Mouse (Mus musculus) layer of hippocampus, adult 8-10 months (tissue): ENCODE data around the gene Aldh2. TPM values are rescaled to one million over a fixed set of nuclear protein-coding genes. Genes with fewer than 3 reads are reported as not detected.
A peak's percentile ranks its signal among the peaks of the same experiment; 100 is the strongest.
"Not testable (repeated sequence)": the region's sequence is repeated elsewhere in the genome, so short reads cannot be mapped to it uniquely, and the experiment has no call there.

Source experiments
- DNase-seq, 2 experiments: peaks; one replicate each; pipeline ENCODE4 v3.0.0; 2022; ENCODE audit warnings: low spot score in 2 of 2
- total RNA-seq, 4 experiments: library from RNA; stranded (reverse); gene quantifications; 2 replicates each; pipeline ENCODE4 v1.2.4; 2022

Aldh2 gene
- total RNA-seq, 4 experiments from 2014 or later: 140 to 151 (median 146) TPM

- DNase-seq: no peak
These were observed 44.4 kb downstream of the Aldh2 start for GRCm38 (mm10) chr5:121549196-121549595.

GRCm38 (mm10) chr5:121547084-121547483 lies 46.5 kb downstream of the Aldh2 start:
- DNase-seq: no peak

GRCm38 (mm10) chr5:121546530-121546895 lies 47.1 kb downstream of the Aldh2 start:
- peak in 1 of 2 experiments; percentile 42 for DNase-seq

GRCm38 (mm10) chr5:121545793-121546529 lies 47.7 kb downstream of the Aldh2 start, which contains the start of gene Mapkapk5:
Mapkapk5 (minus strand) TSS chr5:121545905.
- peak; percentile 94 to 98 for DNase-seq

- DNase-seq: no peak
These were observed 48.5 kb downstream of the Aldh2 start, which contains the start of the genes Adam1a and Gm42878 for GRCm38 (mm10) chr5:121544910-121545792. Adam1a (minus strand) TSS chr5:121545482. Gm42878 (minus strand) TSS chr5:121545482.

GRCm38 (mm10) chr5:121543370-121543769 lies 50.3 kb downstream of the Aldh2 start:
- no peak for DNase-seq

GRCm38 (mm10) chr5:121541235-121541634 lies 52.4 kb downstream of the Aldh2 start:
- no peak for DNase-seq

GRCm38 (mm10) chr5:121540066-121540465 lies 53.6 kb downstream of the Aldh2 start:
- no peak for DNase-seq

GRCm38 (mm10) chr5:121537588-121537987 lies 56.0 kb downstream of the Aldh2 start:
- DNase-seq: no peak

- no peak for DNase-seq
These were observed 56.6 kb downstream of the Aldh2 start for GRCm38 (mm10) chr5:121536921-121537555.

- no peak for DNase-seq
These were observed 58.5 kb downstream of the Aldh2 start for GRCm38 (mm10) chr5:121535116-121535515.

- DNase-seq: no peak
These were observed 59.1 kb downstream of the Aldh2 start for GRCm38 (mm10) chr5:121534521-121534920.

- DNase-seq: no peak
These were observed 66.7 kb downstream of the Aldh2 start for GRCm38 (mm10) chr5:121526961-121527360.

GRCm38 (mm10) chr5:121526526-121526925 lies 67.1 kb downstream of the Aldh2 start:
- DNase-seq: no peak

- DNase-seq: no peak
These were observed 67.7 kb downstream of the Aldh2 start for GRCm38 (mm10) chr5:121525774-121526450.

- DNase-seq: not testable (repeated sequence)
These were observed 73.9 kb downstream of the Aldh2 start for GRCm38 (mm10) chr5:121519758-121520157.

- DNase-seq: no peak
These were observed 74.6 kb downstream of the Aldh2 start for GRCm38 (mm10) chr5:121518983-121519382.
